Mouse (Mus musculus) liver, embryonic 16.5 days (tissue): ENCODE data around the gene Il19. TPM values are rescaled to one million over a fixed set of nuclear protein-coding genes. Genes with fewer than 3 reads are reported as not detected.

Experiments used
- ATAC-seq: fragments of 200-750 bp; cut with Nextera tagmentation; 2 replicates; pipeline ENCODE4 v1.8.0; 2017; ENCODE audit warnings: low read depth, mild to moderate bottlenecking, moderate number of reproducible peaks, moderate library complexity
- H3K27ac ChIP-seq: fragments of 300-500 bp; sonication (generic); 2 replicates; pipeline ENCODE4 v1.5.1; 2014; ENCODE audit warnings: mild to moderate bottlenecking, low read length
- H3K27me3 ChIP-seq: fragments of 300-500 bp; sonication (generic); 2 replicates; pipeline ENCODE4 v1.6.1; 2014; ENCODE audit warnings: low read depth, low read length, mixed read lengths; ENCODE audit not compliant: control insufficient read depth, insufficient read depth
- H3K36me3 ChIP-seq: fragments of 300-500 bp; sonication (generic); 2 replicates; pipeline ENCODE4 v1.6.1; 2014; ENCODE audit warnings: mild to moderate bottlenecking; ENCODE audit not compliant: control insufficient read depth, insufficient read depth
- H3K4me1 ChIP-seq: fragments of 300-500 bp; sonication (generic); 2 replicates; pipeline ENCODE4 v1.6.1; 2014; ENCODE audit warnings: low read depth, low read length, mixed read lengths; ENCODE audit not compliant: control insufficient read depth
- H3K4me2 ChIP-seq: fragments of 300-500 bp; sonication (generic); 2 replicates; pipeline ENCODE4 v1.6.1; 2014; ENCODE audit warnings: low read depth, low read length, mixed read lengths
- H3K4me3 ChIP-seq: fragments of 300-500 bp; sonication (generic); 2 replicates; pipeline ENCODE4 v1.5.1; 2014; ENCODE audit warnings: low read depth, mild to moderate bottlenecking, low read length
- H3K9ac ChIP-seq: fragments of 300-500 bp; sonication (generic); 2 replicates; pipeline ENCODE4 v1.6.1; 2014; ENCODE audit warnings: low read depth, low read length
- H3K9me3 ChIP-seq: fragments of 300-500 bp; sonication (generic); replicated peaks from 2 replicates; pipeline ENCODE4 v1.6.1; 2016; ENCODE audit warnings: low read length; ENCODE audit not compliant: control insufficient read depth
- WGBS: fragments of 180-500 bp; shearing (Covaris S2); extraction: QIAGEN DNeasy Blood & Tissue Kit; methylation state at CpG from one replicate; pipeline ENCODE4 v1.1.7; 2014; ENCODE audit not compliant: insufficient replicate concordance; 5-methylcytosine and 5-hydroxymethylcytosine counted together
- polyA plus RNA-seq: library from polyadenylated mRNA; unstranded; fragments of >200 nt; fragmentation: Nextera tagmentation; extraction: Ambion mirVana; gene quantifications from 2 replicates; pipeline ENCODE4 v1.2.1, GENCODE M21; 2015

Gene Il19
- polyA plus RNA-seq = not detected in 2 replicates

DNA sequence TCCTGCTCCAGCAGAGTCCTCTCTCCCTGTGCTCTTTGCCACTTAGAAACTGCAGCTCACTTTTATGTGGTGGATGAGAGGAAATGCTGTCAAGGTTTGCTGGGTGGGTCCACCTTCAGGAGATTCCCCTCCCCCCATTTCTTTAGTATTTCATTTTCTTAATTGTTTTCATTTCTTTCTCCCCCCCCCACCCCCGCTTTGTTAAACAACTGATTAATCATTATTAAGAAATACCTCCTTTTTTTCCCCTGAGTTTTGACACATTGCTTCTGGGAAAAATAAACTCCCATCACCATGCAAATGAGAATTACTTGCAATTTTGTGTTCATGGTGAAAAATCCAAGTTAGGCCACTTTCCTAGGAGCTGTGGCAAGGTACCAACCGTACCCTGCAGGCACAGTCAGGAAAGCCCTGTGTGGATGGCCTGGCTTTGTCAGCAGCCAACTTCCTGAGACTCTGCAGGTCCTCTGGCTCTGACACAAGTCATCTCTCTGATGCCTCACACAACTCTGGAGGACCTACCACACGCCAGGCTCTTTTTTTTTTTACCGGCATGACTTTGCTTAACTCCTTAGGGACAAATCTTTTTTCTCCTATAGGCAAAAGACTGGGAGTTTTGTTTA, at the start of gene Il19:
Gene Il19, minus strand, starts transcription at position 51 of the 623 bp plus-strand sequence.
- Histone ChIP-seq H3K4me1 (no peaks in the 10 kb centered on the region), H3K27me3 (no peaks in the 10 kb centered on the region), H3K36me3 (no peaks in the 10 kb centered on the region), H3K4me2 (no peak within 1 kb of the TSS), H3K9ac (no peak within 1 kb of the TSS), H3K27ac (no peak within 1 kb of the TSS), H3K9me3 (no peaks in the 10 kb centered on the region), H3K4me3 (no peak within 1 kb of the TSS)
- WGBS = 50% methylated on average over 4 of the region's 4 CpGs
- ATAC-seq = no peak

DNA sequence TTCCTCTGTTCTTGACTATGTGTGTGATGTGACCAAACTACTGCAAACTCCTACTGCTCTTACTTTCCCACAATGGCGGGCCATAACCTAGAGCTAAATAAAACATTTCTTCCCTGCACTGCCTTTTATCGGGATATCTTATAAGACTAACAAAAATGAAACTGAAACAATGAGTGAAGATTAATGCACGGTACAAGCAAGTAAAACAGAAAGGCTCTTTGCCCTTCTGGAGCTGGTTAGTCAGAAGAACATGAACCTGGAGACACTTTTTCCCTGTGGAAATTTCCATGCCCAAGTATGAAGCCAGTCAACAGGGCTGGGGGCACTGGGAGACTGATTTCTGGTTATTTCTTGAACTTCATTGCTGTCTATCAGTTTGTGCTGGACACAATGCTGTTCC, 49.4 kb upstream of the Il19 start:
- Histone ChIP-seq H3K36me3 (no peaks in the 10 kb centered on the region), H3K4me3 (no peak overlapping the region), H3K9ac (no peak overlapping the region), H3K9me3 (no peaks in the 10 kb centered on the region), H3K4me1 (no peaks in the 10 kb centered on the region), H3K4me2 (no peak overlapping the region), H3K27me3 (no peaks in the 10 kb centered on the region), H3K27ac (no peak overlapping the region)
- WGBS = 65% methylated on average over 3 of the region's 3 CpGs
- ATAC-seq = no peak

DNA sequence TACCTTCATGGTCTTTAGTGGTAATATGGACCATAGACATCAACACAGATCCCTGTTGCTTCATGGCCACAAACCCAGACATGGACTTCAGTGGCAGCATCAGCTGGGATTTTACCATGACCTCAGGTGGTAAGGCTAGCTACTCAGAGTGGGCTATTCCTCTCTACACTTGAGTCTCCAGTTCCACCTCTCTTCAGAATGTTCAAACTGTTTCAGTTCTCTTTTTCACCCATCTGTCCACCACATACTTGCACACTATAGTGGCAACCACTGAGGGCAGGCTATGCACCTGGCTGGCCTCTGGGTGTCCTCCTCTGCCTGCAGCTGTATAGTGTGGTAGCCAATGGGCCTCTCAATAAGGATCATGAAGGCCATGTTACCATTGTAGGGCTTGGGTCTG, 47.5 kb upstream of the Il19 start:
- H3K4me3 ChIP-seq = no peak overlapping the region
- H3K9ac ChIP-seq = no peak overlapping the region
- no peak overlapping the region for H3K27ac ChIP-seq
- H3K27me3 ChIP-seq = no peaks in the 10 kb centered on the region
- no peaks in the 10 kb centered on the region for H3K9me3 ChIP-seq
- no peak overlapping the region for H3K4me2 ChIP-seq
- no peaks in the 10 kb centered on the region for H3K4me1 ChIP-seq
- ATAC-seq = no peak
- no peaks in the 10 kb centered on the region for H3K36me3 ChIP-seq

DNA sequence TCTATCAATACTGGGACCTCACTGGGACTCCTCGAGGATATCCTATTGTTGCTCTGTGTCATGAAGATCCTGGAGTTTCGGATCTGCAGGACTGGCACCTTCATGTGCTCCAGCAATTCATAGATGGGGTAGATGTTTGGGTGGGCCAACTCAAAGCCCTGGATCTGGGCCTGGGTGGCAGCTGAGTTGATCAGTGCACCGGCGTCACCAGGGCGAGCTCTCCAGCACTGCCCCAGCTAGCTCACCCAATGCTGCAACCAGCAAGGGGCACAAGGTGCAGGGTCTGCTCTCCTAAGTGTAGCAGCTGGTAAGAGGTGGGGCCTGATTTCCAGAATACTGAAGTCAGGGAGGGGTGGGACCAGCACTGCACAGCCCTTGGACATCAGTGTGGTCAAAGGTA, 47.1 kb upstream of the Il19 start:
- H3K4me3 ChIP-seq = no peak overlapping the region

DNA sequence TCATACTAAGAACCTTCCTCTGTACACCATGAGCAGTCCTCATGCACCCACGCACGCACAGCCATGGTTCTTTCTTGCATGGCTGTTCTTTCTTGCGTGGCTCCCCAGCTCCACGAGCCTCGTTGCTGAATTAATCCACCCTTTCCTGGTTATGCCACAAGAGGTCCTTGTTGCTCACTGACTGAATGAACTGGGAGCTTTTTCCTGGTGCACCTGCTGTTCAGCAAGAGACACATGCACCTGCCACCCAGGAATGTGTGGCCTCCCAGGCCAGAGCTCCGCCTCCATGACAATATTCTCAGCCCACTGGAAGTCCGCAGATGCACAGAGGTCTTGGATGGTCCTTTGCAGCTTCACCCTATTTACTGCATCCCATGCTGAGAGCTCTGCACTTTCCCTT, 44.5 kb upstream of the Il19 start:
- Histone ChIP-seq H3K4me3 (no peak overlapping the region), H3K9ac (no peak overlapping the region), H3K36me3 (no peaks in the 10 kb centered on the region), H3K4me2 (no peak overlapping the region), H3K9me3 (no peaks in the 10 kb centered on the region), H3K27me3 (no peaks in the 10 kb centered on the region), H3K27ac (no peak overlapping the region), H3K4me1 (no peaks in the 10 kb centered on the region)
- 46% methylated on average over 7 of the region's 7 CpGs for WGBS
- no peak for ATAC-seq

More for the DNA sequence above, 47.1 kb upstream of the Il19 start:
- Histone ChIP-seq H3K4me2 (no peak overlapping the region), H3K27me3 (no peaks in the 10 kb centered on the region), H3K27ac (no peak overlapping the region), H3K9me3 (no peaks in the 10 kb centered on the region), H3K36me3 (no peaks in the 10 kb centered on the region), H3K4me1 (no peaks in the 10 kb centered on the region), H3K9ac (no peak overlapping the region)
- 64% methylated on average over 5 of the region's 5 CpGs for WGBS
- ATAC-seq = no peak

DNA sequence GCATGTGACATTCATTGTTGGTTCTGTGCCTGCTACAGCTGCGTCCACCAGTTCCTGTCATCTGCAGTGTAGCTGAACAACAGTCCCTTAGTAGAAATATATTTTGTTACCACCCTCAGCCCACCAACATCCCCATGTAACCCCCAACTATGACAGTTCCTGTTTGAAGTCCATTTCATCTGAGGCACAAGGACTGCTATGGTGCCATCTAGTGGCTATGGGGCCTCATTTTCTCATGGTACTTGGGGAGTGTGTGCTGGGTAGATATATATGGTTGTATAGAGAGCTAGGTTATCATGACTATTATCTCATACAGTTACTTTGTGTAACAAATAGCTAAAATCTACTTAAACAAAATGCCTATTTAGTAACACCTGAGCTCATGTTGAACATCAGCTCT, 39.5 kb upstream of the Il19 start:
- H3K4me3 ChIP-seq = no peak overlapping the region
- no peaks in the 10 kb centered on the region for H3K27me3 ChIP-seq
- H3K4me1 ChIP-seq = no peaks in the 10 kb centered on the region
- no peak overlapping the region for H3K27ac ChIP-seq
- no peaks in the 10 kb centered on the region for H3K36me3 ChIP-seq
- no peak for ATAC-seq
- 43% methylated on average over 1 of the region's 1 CpGs for WGBS
- H3K9me3 ChIP-seq = no peaks in the 10 kb centered on the region
- H3K4me2 ChIP-seq = no peak overlapping the region
- no peak overlapping the region for H3K9ac ChIP-seq

DNA sequence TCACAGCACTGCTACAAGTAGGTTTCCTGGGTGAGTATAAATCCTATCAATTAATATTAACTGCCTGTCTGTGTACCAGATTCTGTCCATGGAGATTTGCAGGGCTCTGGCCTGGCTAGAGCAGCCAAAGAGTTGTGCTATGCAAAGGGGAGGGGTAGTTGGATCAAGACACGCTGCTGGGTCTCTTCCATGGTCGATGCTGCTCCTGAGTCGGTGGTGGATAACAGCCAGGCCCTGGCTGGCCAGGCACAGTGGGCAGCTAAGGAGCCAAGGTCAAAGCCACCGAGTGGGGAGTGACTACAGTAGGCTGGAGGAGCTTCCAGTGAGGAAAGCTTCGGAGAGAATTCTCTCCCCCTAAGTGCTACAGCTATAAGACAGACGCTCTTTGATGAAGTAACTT, 24.0 kb upstream of the Il19 start:
- H3K4me1 ChIP-seq = no peaks in the 10 kb centered on the region
- H3K4me3 ChIP-seq = no peak overlapping the region
- H3K36me3 ChIP-seq = no peaks in the 10 kb centered on the region
- no peak for ATAC-seq
- WGBS = 59% methylated on average over 6 of the region's 6 CpGs
- H3K9ac ChIP-seq = no peak overlapping the region
- H3K9me3 ChIP-seq = no peaks in the 10 kb centered on the region
- no peak overlapping the region for H3K4me2 ChIP-seq
- no peaks in the 10 kb centered on the region for H3K27me3 ChIP-seq
- no peak overlapping the region for H3K27ac ChIP-seq

DNA sequence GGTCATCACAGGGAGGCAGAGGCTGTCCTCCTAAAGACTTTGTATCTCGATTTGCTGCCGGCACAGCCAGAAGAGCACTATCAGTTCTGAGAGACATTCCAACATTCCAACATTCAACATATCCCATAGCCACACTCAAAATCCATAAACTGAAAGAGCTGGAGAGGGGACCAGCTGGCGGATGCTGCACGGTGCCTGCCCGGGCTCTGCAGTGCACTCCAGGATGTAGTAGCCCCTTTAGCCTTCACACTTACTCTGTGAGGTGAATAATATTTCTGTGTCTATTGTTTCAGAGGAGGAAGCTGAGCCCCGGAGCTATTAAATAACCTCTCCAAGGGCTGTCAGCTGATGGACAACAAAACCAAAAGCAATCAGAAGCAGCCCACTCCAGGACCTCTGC, 7.0 kb upstream of the Il19 start:
- H3K4me2 ChIP-seq = no peak overlapping the region
- no peak overlapping the region for H3K9ac ChIP-seq
- no peaks in the 10 kb centered on the region for H3K27me3 ChIP-seq
- no peaks in the 10 kb centered on the region for H3K36me3 ChIP-seq
- ATAC-seq = no peak
- H3K27ac ChIP-seq = no peak overlapping the region
- 56% methylated on average over 6 of the region's 6 CpGs for WGBS
- no peaks in the 10 kb centered on the region for H3K4me1 ChIP-seq
- H3K9me3 ChIP-seq = no peaks in the 10 kb centered on the region
- no peak overlapping the region for H3K4me3 ChIP-seq

DNA sequence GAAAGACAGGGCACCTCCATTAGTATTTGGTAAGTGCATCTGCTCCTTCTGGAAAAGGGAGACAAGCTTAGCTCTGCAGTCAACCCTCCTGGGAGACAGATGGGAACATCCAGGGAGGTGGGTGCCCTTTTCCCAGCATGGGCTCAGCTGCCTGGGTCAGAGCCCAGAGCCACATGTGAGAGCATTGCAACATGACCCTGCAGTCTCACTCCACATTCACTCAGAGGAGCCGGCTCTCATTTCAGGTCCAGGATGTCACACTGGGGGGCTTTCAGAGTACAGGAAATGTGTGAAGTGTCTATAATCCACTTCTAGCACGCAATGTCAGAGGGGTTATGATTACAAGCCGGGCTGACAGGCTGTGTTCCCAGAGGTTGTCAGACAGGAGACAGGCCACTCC, 1.9 kb upstream of the Il19 start:
- no peak for ATAC-seq
- no peak overlapping the region for H3K4me2 ChIP-seq
- 43% methylated on average over 3 of the region's 3 CpGs for WGBS

More for the DNA sequence above, 1.9 kb upstream of the Il19 start:
- Histone ChIP-seq H3K27ac (no peak overlapping the region), H3K4me3 (no peak overlapping the region), H3K9me3 (no peaks in the 10 kb centered on the region), H3K36me3 (no peaks in the 10 kb centered on the region), H3K27me3 (no peaks in the 10 kb centered on the region), H3K9ac (no peak overlapping the region), H3K4me1 (no peaks in the 10 kb centered on the region)
